Mouse (Mus musculus) retina, adult 2 months (tissue): ENCODE measurements around the gene Cacng8.

Source experiments
- DNase-seq: peaks from one replicate; pipeline ENCODE4 v3.0.0-alpha.2; 2012; ENCODE audit warnings: low read depth, low spot score

Gene Cacng8

GRCm38 (mm10) chr7:3390413-3391080 lies at the start of gene Cacng8:
Gene Cacng8 (plus strand): TSS chr7:3390683.
- DNase-seq, result no peak

DNA sequence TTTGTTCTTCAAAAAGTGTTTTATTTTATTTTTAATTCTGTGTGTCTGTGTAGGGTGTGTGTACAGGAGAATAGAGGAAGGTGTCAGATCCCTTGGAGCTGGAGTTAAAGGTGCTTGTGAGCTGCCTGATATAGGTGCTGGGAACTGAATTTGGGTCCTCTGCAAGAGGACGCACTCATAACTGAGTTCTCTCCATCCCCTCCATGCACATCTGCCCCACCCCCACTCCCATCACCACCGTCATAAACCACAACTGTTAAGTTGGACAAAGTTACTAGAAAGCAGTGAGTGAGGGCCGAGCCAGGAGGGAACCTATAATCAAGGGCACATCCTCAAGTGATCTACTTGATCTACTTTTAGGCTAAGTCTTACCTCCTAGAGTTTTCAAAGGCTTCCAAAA lies 46.6 kb upstream of the Cacng8 start:
- DNase-seq, result no peak

GRCm38 (mm10) chr7:3345301-3345700 lies 45.2 kb upstream of the Cacng8 start:
- no peak for DNase-seq

GRCm38 (mm10) chr7:3347366-3348287 lies 42.9 kb upstream of the Cacng8 start:
- no peak for DNase-seq

DNA sequence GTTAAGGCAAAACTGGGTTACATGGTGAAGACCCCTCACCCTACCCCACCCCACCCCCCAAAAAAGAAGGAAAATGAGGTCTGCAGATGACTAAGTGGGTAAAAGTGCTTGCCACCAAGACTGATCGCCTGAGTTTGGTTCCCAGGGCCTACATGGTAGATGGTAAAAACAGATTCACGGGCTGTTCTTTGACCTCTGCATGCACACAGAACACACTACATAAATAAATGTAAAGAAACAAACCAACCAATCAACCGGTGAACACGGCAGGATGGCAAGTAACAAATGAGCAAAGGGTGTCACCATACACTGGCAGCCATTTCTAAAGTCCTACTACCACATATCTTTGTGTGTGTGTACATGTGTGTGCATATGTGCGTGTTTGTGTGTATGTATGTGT lies 42.2 kb upstream of the Cacng8 start:
- no peak for DNase-seq

- DNase-seq, result no peak
Observed at GRCm38 (mm10) chr7:3349775-3350174, 40.7 kb upstream of the Cacng8 start.

DNA sequence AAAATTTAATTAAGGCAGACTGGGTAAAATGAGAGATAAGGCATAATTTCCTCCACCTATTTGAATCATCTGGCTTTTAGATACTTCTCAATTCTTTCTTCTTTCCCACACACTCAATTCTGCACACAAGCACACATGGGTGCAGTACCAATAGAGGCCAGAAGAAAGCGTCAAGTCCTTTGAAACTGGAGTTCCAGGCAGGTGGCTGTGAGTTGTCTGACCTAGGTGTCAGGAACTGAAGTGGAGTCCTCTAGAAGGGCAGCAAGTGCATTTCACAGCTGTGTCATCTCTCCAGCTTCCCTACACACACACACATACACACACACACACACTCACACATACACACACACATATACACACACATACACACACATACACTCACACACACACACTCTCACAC lies 38.9 kb upstream of the Cacng8 start:
- DNase-seq, result no peak

DNA sequence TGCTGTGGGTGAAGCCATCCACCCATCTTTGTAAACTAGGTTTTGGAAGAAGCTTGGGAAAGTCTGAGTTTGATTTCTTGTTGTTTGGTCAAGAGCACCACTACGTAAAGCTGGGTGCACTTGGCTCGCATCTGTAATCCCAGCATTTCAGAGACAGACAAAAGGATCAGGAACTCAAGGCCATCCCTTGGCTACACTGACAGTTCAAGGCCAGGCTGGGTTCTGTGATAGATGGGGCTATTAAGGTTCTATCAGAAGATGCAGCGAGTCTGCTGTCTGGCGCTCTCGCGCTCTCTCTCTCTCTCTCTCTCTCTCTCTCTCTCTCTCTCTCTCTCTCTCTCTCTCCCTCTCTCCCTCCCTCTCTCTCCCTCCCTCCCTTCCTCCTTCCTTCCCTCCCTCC lies 35.6 kb upstream of the Cacng8 start:
- DNase-seq, result no peak

DNA sequence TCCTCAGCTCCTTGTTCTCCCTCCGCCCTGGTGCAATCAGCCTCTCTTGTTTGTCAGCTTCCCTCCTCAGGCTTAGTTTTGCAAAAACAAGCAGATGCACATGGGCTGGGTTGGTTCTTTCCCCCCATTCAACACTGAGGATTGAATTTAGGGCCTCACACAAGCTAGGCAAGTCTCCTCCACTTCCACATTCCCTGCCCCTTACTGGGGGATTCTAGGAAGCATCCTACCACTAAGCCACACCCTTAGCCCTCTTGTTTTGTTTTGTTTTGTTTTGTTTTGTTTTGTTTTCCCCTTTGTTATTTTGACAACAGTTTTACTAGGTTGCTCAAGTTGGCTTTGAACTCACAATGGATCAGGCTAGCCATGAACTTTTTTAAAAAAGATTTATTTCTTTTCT lies 29.8 kb upstream of the Cacng8 start:
- no peak for DNase-seq

DNA sequence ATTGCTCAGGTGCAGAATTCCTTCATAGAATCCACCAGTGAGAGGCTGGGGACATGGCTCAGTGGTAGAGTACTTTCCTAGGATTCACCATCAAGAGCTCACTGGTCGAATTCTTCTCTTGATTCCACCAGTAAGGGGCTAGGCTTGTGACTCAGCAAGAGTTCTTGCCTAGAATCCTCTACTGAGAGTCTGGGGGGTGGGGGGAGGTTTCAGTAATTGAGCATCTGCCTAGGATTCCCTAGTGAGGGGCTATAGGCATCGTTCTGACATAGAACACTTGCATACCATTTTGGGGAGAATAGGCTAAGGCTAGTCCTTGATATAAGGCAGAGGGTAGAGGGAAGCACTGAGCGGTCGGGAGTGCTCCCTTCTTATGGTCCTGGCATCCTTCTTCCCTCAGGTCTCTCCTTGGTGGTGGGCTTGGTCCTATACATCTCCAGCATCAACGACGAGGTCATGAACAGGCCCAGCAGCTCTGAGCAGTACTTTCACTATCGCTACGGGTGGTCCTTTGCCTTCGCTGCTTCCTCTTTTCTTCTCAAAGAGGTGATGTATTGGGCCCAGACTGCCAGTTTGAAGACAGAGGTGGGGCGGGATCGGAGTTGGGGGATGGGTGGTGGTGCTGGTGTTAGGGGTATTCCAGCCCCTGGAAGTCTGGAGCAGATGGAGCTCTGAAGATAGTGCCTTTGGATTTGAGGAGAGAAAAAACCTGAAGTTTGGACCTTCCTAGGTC lies 24.8 kb upstream of the Cacng8 start:
- DNase-seq, result no peak

DNA sequence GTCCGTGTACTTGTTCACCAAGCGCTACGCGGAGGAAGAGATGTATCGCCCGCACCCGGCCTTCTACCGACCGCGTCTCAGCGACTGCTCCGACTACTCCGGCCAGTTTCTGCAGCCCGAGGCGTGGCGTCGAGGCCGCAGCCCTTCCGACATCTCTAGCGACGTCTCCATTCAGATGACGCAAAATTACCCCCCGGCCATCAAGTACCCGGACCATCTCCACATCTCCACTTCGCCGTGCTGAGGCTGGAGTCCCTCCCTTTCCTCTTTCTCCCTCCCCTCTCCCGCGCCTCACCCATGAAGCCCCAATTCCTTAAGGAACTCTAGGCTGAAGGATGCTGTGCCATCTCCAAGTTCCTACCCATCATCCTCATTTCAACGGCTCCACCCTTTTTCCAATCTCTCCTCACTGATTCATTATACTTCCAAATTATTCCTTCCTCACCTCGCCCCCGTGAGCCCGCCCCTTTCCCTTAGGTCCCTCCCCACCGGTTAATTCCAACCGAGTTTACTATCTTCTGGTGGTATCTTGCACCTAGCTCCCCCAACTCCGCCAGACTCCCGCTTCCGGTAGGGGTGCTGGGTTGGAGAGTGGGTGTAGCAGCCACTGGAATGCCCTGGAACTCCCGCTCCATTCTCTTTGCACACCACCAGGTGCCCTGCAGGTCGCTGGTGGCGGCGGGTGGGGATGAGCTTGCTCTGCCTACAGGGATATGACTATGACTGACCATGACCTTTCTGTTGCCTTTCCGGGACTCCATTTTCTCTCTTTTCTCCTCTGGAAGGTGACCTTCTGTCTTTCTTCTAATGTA lies 23.6 kb upstream of the Cacng8 start:
- no peak for DNase-seq

DNA sequence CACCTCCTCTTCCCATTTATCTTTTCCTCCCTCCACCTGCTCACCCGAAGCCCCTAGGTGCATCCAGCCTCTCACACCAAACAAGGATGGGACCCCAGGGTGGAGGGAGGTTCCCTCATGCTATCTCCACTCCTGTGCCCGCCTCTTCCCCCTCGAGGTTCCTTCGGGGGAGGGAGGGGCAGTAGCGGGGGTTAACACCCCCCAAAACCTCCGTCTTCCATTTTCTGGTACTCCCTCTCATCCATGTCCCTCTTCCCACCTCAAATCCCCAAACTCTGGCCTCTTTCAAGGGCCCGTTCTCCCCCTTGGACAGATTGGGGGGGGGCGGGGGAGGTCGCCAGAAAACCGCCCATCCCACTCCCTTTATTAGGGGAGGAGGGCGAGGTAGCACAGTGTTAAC lies 22.9 kb upstream of the Cacng8 start:
- no peak for DNase-seq

DNA sequence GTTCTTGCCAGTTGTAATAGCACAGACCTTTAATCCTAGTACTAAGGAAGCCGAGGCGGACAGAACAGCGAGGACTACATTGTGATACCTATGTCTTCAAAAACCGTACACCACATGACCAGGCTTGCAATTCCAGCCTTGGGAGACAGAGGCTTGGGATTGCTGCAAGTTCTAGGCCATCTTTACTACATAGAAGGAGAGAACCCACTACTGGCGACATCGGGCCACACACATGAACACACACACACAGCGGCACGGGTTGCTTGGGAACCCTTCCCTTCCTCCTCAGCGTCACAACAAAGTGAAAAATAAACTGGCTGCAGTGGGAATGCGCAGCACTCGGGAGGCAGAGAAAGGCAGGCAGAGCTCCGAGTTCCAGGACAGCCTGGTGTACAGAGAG lies 22.2 kb upstream of the Cacng8 start:
- no peak for DNase-seq

GRCm38 (mm10) chr7:3369189-3369588 lies 21.3 kb upstream of the Cacng8 start:
- no peak for DNase-seq

- DNase-seq, result no peak
Observed at GRCm38 (mm10) chr7:3370407-3370806, 20.1 kb upstream of the Cacng8 start.

- no peak for DNase-seq
Observed at GRCm38 (mm10) chr7:3372376-3372775, 18.1 kb upstream of the Cacng8 start.

- DNase-seq, result no peak
Observed at GRCm38 (mm10) chr7:3373754-3374153, 16.7 kb upstream of the Cacng8 start.

DNA sequence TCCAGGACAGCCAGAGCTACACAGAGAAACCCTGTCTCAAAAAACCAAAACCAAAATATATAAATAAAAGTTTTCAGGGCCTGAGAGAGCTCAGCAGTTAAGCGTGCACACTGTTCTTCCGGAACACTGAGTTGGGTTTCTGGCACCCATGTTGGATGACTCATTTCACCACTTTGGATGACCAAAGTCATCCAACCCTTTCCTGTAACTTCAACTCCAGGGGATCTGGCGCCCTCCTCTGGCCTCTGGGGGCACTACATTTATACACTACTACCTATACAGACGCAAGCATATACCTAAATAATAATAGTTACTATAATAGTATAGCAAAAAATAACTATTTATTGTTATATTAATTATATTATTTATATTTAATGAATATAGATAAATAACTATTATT lies 13.7 kb upstream of the Cacng8 start:
- no peak for DNase-seq

DNA sequence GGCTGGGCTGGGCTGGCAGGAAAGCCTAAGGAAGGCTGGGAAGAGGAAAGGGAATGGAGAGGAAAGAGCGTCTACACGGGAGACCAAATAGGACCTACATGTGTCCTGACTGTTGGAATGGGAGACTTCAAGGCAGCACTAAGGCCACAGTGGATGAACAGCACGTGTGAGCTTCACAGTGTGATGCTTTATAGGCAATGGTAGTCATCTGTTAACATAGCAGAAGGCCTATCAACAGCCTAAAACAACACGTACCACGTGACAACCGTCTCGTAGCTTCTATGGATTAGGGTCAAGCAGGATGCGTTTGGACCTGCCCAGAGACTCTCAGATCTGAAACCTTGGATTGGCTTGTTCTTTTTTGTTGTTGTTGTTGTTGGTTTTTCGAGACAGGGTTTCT lies 8.4 kb upstream of the Cacng8 start:
- DNase-seq, result no peak

GRCm38 (mm10) chr7:3384807-3385319 lies 5.6 kb upstream of the Cacng8 start:
- DNase-seq, result no peak

DNA sequence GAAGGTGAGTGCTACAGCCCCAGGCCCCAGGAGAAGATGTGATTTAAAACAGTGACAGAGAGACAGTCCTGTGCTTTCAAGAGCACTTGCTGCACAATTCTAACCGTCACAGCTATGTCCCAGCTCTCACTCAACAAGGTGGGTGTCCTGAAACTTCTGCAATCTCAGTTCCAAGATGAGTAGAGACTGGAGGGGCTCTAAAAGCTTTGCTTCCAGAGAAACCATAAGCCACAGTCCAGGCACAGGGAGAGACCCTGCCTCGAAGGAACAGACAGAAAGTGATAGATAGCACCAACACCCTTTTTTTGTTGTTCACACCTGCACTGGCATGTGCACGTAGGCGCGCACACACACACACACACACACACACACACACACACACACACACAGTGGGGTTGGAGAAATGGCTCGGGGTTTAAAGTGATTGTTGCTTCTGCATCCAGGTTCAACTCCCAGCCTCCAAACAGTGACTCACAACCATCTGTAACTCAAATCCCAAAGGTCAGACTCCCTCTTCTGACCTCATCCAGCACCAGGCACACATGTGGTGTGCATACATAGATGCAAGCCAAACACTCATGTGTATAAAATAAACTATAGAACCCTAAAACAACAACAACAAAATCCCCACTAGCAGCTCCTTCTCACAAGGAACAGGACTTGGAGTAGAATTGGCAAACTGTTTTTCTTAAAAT lies 4.3 kb upstream of the Cacng8 start:
- DNase-seq, result no peak
